Mouse (Mus musculus): ENCODE measurements around the gene Gjb1. TPM values are rescaled to one million over a fixed set of nuclear protein-coding genes. Genes with fewer than 3 reads are reported as not detected.
A peak's percentile ranks its signal among the peaks of the same experiment; 100 is the strongest.

The Gjb1 gene
- total and polyA plus RNA-seq, 3 experiments: not detected

GRCm38 (mm10) chrX:101396459-101396858 is 20.3 kb downstream of the Gjb1 start:
- DNase-seq (ENCODE audit: extremely low read depth): no peak
- Histone ChIP-seq H3K27ac (ENCODE audit: insufficient read depth, low read depth) (no peak overlapping the region), H3K4me3 (replicated peaks in 1 of 3; ENCODE audit: low read depth in 2 of 3, low read length in 2 of 3, poor library complexity in 1 of 3) (no peak overlapping the region), H3K4me1 (ENCODE audit: control insufficient read depth in 1 of 2, insufficient read depth in 2 of 2) (no peaks in the 10 kb centered on the region), H3K79me2 (replicated peaks; ENCODE audit: control insufficient read depth, extremely low read depth, insufficient read depth, poor library complexity, severe bottlenecking) (no peaks in the 10 kb centered on the region), H3K27me3 (replicated peaks) (no peaks in the 10 kb centered on the region), H3K36me3 (replicated peaks in 1 of 2; ENCODE audit: control insufficient read depth in 1 of 2, insufficient read depth in 1 of 2, low read length in 1 of 2) (no peaks in the 10 kb centered on the region), H3K9me3 (replicated peaks; ENCODE audit: low read length) (no peaks in the 10 kb centered on the region), H3K9ac (ENCODE audit: insufficient read depth, low read depth) (no peak overlapping the region), H3K4me2 (ENCODE audit: insufficient read depth, low read depth, poor library complexity, severe bottlenecking) (no peak overlapping the region)
- dilution Hi-C loops (cut with MboI; ENCODE audit: extremely low pct_ligation_motif_present, extremely low pct_unique_long_range_greater_than_20kb, low sequenced_read_pairs): no loop called here
- no peak for TF ChIP-seq MYC (IDR thresholded peaks at IDR 0.05; ENCODE audit: low read depth, low read length)
- TF ChIP-seq MXI1 (IDR thresholded peaks at IDR 0.05; ENCODE audit: low read depth, low read length): no peak
- TF ChIP-seq MAFK (IDR thresholded peaks at IDR 0.05; ENCODE audit: insufficient replicate concordance, low read length): no peak
- TF ChIP-seq NELFE (IDR thresholded peaks at IDR 0.05; ENCODE audit: low read depth, low read length): no peak
- no peak for TF ChIP-seq USF1 (IDR thresholded peaks at IDR 0.05; ENCODE audit: low read depth, low read length)
- TF ChIP-seq POLR2AphosphoS2 (IDR thresholded peaks at IDR 0.05; ENCODE audit: low read depth, low read length): no peak
- no peak for TF ChIP-seq E2F4 (IDR thresholded peaks at IDR 0.05; ENCODE audit: insufficient replicate concordance, low read depth, low read length)
- no peak for TF ChIP-seq EP300 (IDR thresholded peaks at IDR 0.05; ENCODE audit: low read length)
- TF ChIP-seq HCFC1 (IDR thresholded peaks at IDR 0.05; ENCODE audit: low read depth, low read length): no peak
- TF ChIP-seq ZMIZ1 (IDR thresholded peaks at IDR 0.05; ENCODE audit: low read depth, low read length): no peak
- no peak for TF ChIP-seq RCOR1 (conservative IDR thresholded peaks at IDR 0.05; ENCODE audit: low read depth, low read length)
- no peak for TF ChIP-seq ZC3H11A (IDR thresholded peaks at IDR 0.05; ENCODE audit: low read depth, low read length)
- TF ChIP-seq TBP (conservative IDR thresholded peaks at IDR 0.05; ENCODE audit: low read depth, low read length): no peak
- in situ Hi-C loops (cut with MboI; ENCODE audit: low pct_ligation_motif_present, low pct_unique_long_range_greater_than_20kb, low sequenced_read_pairs): no loop called here

GRCm38 (mm10) chrX:101418946-101419724 is 43.0 kb downstream of the Gjb1 start:
- Histone ChIP-seq H3K27ac (ENCODE audit: insufficient read depth, low read depth) (no peak overlapping the region; the same call in 1 of the 2 replicates), H3K4me2 (ENCODE audit: insufficient read depth, low read depth, poor library complexity, severe bottlenecking) (peak overlapping the region; percentile 60), H3K9ac (ENCODE audit: insufficient read depth, low read depth) (peak overlapping the region; percentile 94), H3K9me3 (replicated peaks; ENCODE audit: low read length) (no peaks in the 10 kb centered on the region), H3K4me3 (replicated peaks in 1 of 3; ENCODE audit: low read depth in 2 of 3, low read length in 2 of 3, poor library complexity in 1 of 3) (peak overlapping the region; percentile 63 to 95 (median 66)), H3K27me3 (replicated peaks) (no peaks in the 10 kb centered on the region), H3K4me1 (ENCODE audit: control insufficient read depth in 1 of 2, insufficient read depth in 2 of 2) (peaks cover 3 to 16% of the 10 kb centered on the region in 2 experiments; a peak in 3 of 4 replicates), H3K36me3 (replicated peaks in 1 of 2; ENCODE audit: control insufficient read depth in 1 of 2, insufficient read depth in 1 of 2, low read length in 1 of 2) (peaks cover 8 to 25% of the 10 kb centered on the region in 2 experiments), H3K79me2 (replicated peaks; ENCODE audit: control insufficient read depth, extremely low read depth, insufficient read depth, poor library complexity, severe bottlenecking) (peaks cover 5% of the 10 kb centered on the region; the same call in 1 of the 2 replicates)
- TF ChIP-seq SIN3A (IDR thresholded peaks at IDR 0.05; ENCODE audit: low read length): no peak
- peak in 1 of 2 experiments; percentile 27; a peak in 2 of 4 replicates for TF ChIP-seq CTCF (conservative IDR thresholded peaks at IDR 0.05 in 1 of 2, IDR thresholded peaks at IDR 0.05 in 1 of 2; ENCODE audit: low read depth in 2 of 2, low read length in 2 of 2)
- DNase-seq (ENCODE audit: extremely low read depth): no peak
- in situ Hi-C loops (cut with MboI; ENCODE audit: low pct_ligation_motif_present, low pct_unique_long_range_greater_than_20kb, low sequenced_read_pairs) (no loop called here), dilution Hi-C loops (cut with MboI; ENCODE audit: extremely low pct_ligation_motif_present, extremely low pct_unique_long_range_greater_than_20kb, low sequenced_read_pairs) (no loop called here)

Data from CH12.LX (cell line).